Mouse (Mus musculus) embryonic fibroblast, embryonic 13.5 days (primary cell): ENCODE measurements around the gene Topbp1. TPM values are rescaled to one million over a fixed set of nuclear protein-coding genes. Genes with fewer than 3 reads are reported as not detected.

ENCODE experiments used
- H3K27ac ChIP-seq: 2 replicates; pipeline ENCODE4 v1.5.1; 2012; ENCODE audit warnings: low read length, control low read depth, inconsistent platforms; ENCODE audit not compliant: insufficient read depth
- H3K4me1 ChIP-seq: 2 replicates; pipeline ENCODE4 v1.6.1; 2011; ENCODE audit warnings: low read length; ENCODE audit not compliant: control insufficient read depth, insufficient read depth
- H3K4me3 ChIP-seq: 2 replicates; pipeline ENCODE4 v1.5.1; 2011; ENCODE audit warnings: mild to moderate bottlenecking, control low read depth, low read length; ENCODE audit not compliant: insufficient read depth
- CTCF ChIP-seq: IDR thresholded peaks from 2 replicates; pipeline ENCODE4 v1.5.1; 2011; ENCODE audit warnings: mild to moderate bottlenecking, control low read depth, low read length, moderate library complexity, borderline replicate concordance; ENCODE audit not compliant: insufficient read depth
- POLR2A ChIP-seq: IDR thresholded peaks from 2 replicates; pipeline ENCODE4 v1.6.1; 2011; ENCODE audit warnings: low read depth, mild to moderate bottlenecking, control low read depth, low read length, moderate library complexity
- polyA plus RNA-seq: library from polyadenylated mRNA; stranded (reverse); fragments of >200 nt; gene quantifications from 2 replicates; pipeline ENCODE4 v1.2.4, GENCODE M21; 2011; ENCODE audit warnings: low read depth; ENCODE audit not compliant: missing spikeins, insufficient read length

Topbp1 gene
- polyA plus RNA-seq, 1 experiment, result 78.8 TPM

- Histone ChIP-seq H3K4me3 (no peak overlapping the region), H3K27ac (no peak overlapping the region), H3K4me1 (no peaks in the 10 kb centered on the region; the same call in 1 of the 2 replicates)
- no peak for TF ChIP-seq CTCF
- TF ChIP-seq POLR2A, result no peak
These were observed 93.6 kb downstream of the Topbp1 start for GRCm38 (mm10) chr9:103398509-103399157.

Other genes starting within 250 kb of the Topbp1 start
- 1.7 and 2.4 TPM in 2 replicates for gene Rab6b, start 193.4 kb upstream of the Topbp1 start, polyA plus RNA-seq
- gene Srprb, start 103.1 kb upstream of the Topbp1 start, polyA plus RNA-seq, result 43.1 and 76.1 TPM in 2 replicates
- 0.33 and 1.4 TPM in 2 replicates for gene Gm20425, start 74.9 kb upstream of the Topbp1 start, polyA plus RNA-seq
- 1.2 and 2.2 TPM in 2 replicates for gene Trf, start 74.8 kb upstream of the Topbp1 start, polyA plus RNA-seq
- not detected in 2 replicates for gene 1300017J02Rik, start 133 bp upstream of the Topbp1 start, polyA plus RNA-seq
- gene Cdv3, start 60.6 kb downstream of the Topbp1 start, polyA plus RNA-seq, result 199 and 208 TPM in 2 replicates
- gene Bfsp2, start 175.2 kb downstream of the Topbp1 start, polyA plus RNA-seq, result not detected in 2 replicates